Mouse (Mus musculus): Measurements from ENCODE around the gene Sema5b. TPM values are rescaled to one million over a fixed set of nuclear protein-coding genes. Genes with fewer than 3 reads are reported as not detected.

Sema5b gene
- total and polyA plus RNA-seq, 3 experiments = not detected

- H3K9me3 ChIP-seq (replicated peaks; ENCODE audit: insufficient read depth, low read length) = no peaks in the 10 kb centered on the region
- H3K4me3 ChIP-seq (ENCODE audit: control insufficient read depth in 1 of 2, insufficient read depth in 1 of 2, low read depth in 2 of 2, low read length in 2 of 2) = no peak overlapping the region
- no peak overlapping the region for H3K9ac ChIP-seq (ENCODE audit: control insufficient read depth, low read depth, low read length, poor library complexity, severe bottlenecking)
- H3K36me3 ChIP-seq (ENCODE audit: control insufficient read depth in 1 of 2, insufficient read depth in 2 of 2, low read length in 2 of 2) = no peaks in the 10 kb centered on the region
- H3K4me1 ChIP-seq (ENCODE audit: control insufficient read depth in 1 of 2, insufficient read depth in 2 of 2, low read length in 2 of 2) = no peaks in the 10 kb centered on the region
- TF ChIP-seq MAZ (IDR thresholded peaks at IDR 0.05; ENCODE audit: low read depth, low read length) = no peak
- TF ChIP-seq MAFK (IDR thresholded peaks at IDR 0.05; ENCODE audit: borderline replicate concordance, low read depth, low read length) = no peak
- TF ChIP-seq POLR2A (IDR thresholded peaks at IDR 0.05; ENCODE audit: control insufficient read depth in 1 of 2, insufficient read depth in 1 of 2, low read depth in 1 of 2, low read length in 2 of 2, poor library complexity in 1 of 2) = no peak
- DNase-seq (ENCODE audit: low read depth, low spot score) = no peak
- H3K27me3 ChIP-seq (ENCODE audit: control insufficient read depth in 1 of 2, insufficient read depth in 2 of 2, low read length in 2 of 2) = no peaks in the 10 kb centered on the region; a peak in 1 of 4 replicates
- H3K79me2 ChIP-seq (ENCODE audit: control insufficient read depth, insufficient read depth, low read length, poor library complexity) = no peaks in the 10 kb centered on the region
- H3K27ac ChIP-seq (ENCODE audit: control insufficient read depth, low read depth, low read length) = no peak overlapping the region
These were observed 51.5 kb downstream of the Sema5b start for GRCm38 (mm10) chr16:35592274-35593065.

- no peaks in the 10 kb centered on the region; a peak in 1 of 4 replicates for H3K27me3 ChIP-seq (ENCODE audit: control insufficient read depth in 1 of 2, insufficient read depth in 2 of 2, low read length in 2 of 2)
- no peak for DNase-seq (ENCODE audit: low read depth, low spot score)
- H3K4me3 ChIP-seq (ENCODE audit: control insufficient read depth in 1 of 2, insufficient read depth in 1 of 2, low read depth in 2 of 2, low read length in 2 of 2) = no peak overlapping the region
- H3K4me1 ChIP-seq (ENCODE audit: control insufficient read depth in 1 of 2, insufficient read depth in 2 of 2, low read length in 2 of 2) = no peaks in the 10 kb centered on the region
- no peak overlapping the region for H3K9ac ChIP-seq (ENCODE audit: control insufficient read depth, low read depth, low read length, poor library complexity, severe bottlenecking)
- H3K79me2 ChIP-seq (ENCODE audit: control insufficient read depth, insufficient read depth, low read length, poor library complexity) = no peaks in the 10 kb centered on the region
- no peaks in the 10 kb centered on the region for H3K9me3 ChIP-seq (replicated peaks; ENCODE audit: insufficient read depth, low read length)
- TF ChIP-seq GATA1 (IDR thresholded peaks at IDR 0.05; ENCODE audit: low read depth, low read length) (no peak), CTCF (IDR thresholded peaks at IDR 0.05 in 2 of 3, conservative IDR thresholded peaks at IDR 0.05 in 1 of 3; ENCODE audit: control insufficient read depth in 1 of 3, insufficient read depth in 1 of 3, low read depth in 2 of 3, low read length in 3 of 3, poor library complexity in 1 of 3, severe bottlenecking in 1 of 3) (peak in 2 of 3 experiments; percentile 11 to 31; a peak in 3 of 6 replicates)
- no peaks in the 10 kb centered on the region for H3K36me3 ChIP-seq (ENCODE audit: control insufficient read depth in 1 of 2, insufficient read depth in 2 of 2, low read length in 2 of 2)
- no peak overlapping the region for H3K27ac ChIP-seq (ENCODE audit: control insufficient read depth, low read depth, low read length)
These were observed 52.5 kb downstream of the Sema5b start for GRCm38 (mm10) chr16:35593474-35593873.

DNA sequence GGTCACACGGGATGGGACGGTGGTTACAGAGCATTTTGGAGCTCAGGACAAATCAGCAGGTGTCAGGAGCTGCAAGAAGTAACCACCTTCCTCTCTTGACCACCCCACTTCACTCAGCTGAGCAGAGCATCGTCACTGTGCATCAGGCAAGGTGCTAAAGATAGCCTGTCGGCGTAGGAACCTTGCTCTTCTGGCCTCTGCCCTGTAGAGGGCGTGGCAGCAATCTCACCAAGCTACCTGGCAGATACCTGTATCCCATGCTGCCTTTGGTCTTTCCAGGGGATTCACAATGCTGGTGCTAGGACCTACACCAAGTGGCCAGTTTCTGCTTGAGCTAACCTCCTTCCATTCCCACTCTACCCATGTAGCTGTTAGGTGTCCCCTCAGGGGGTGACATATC, 55.3 kb downstream of the Sema5b start:
- no peak for DNase-seq (ENCODE audit: low read depth, low spot score)
- Histone ChIP-seq H3K27ac (ENCODE audit: control insufficient read depth, low read depth, low read length) (no peak overlapping the region), H3K79me2 (ENCODE audit: control insufficient read depth, insufficient read depth, low read length, poor library complexity) (no peaks in the 10 kb centered on the region), H3K27me3 (ENCODE audit: control insufficient read depth in 1 of 2, insufficient read depth in 2 of 2, low read length in 2 of 2) (no peaks in the 10 kb centered on the region; a peak in 1 of 4 replicates), H3K9ac (ENCODE audit: control insufficient read depth, low read depth, low read length, poor library complexity, severe bottlenecking) (no peak overlapping the region), H3K36me3 (ENCODE audit: control insufficient read depth in 1 of 2, insufficient read depth in 2 of 2, low read length in 2 of 2) (no peaks in the 10 kb centered on the region), H3K4me3 (ENCODE audit: control insufficient read depth in 1 of 2, insufficient read depth in 1 of 2, low read depth in 2 of 2, low read length in 2 of 2) (no peak overlapping the region), H3K9me3 (replicated peaks; ENCODE audit: insufficient read depth, low read length) (no peaks in the 10 kb centered on the region), H3K4me1 (ENCODE audit: control insufficient read depth in 1 of 2, insufficient read depth in 2 of 2, low read length in 2 of 2) (no peaks in the 10 kb centered on the region)
- no peak for TF ChIP-seq MYB (IDR thresholded peaks at IDR 0.05; ENCODE audit: low read depth, low read length)
- TF ChIP-seq UBTF (IDR thresholded peaks at IDR 0.05; ENCODE audit: borderline replicate concordance, insufficient read depth, low read depth, low read length) = no peak
- TF ChIP-seq E2F4 (IDR thresholded peaks at IDR 0.05; ENCODE audit: borderline replicate concordance, low read depth, low read length) = no peak
- no peak for TF ChIP-seq GATA1 (IDR thresholded peaks at IDR 0.05; ENCODE audit: low read depth, low read length)
- no peak for TF ChIP-seq MYC (IDR thresholded peaks at IDR 0.05; ENCODE audit: low read depth, low read length)
- TF ChIP-seq BHLHE40 (IDR thresholded peaks at IDR 0.05; ENCODE audit: borderline replicate concordance, low read depth, low read length) = no peak
- no peak for TF ChIP-seq CTCF (IDR thresholded peaks at IDR 0.05 in 2 of 3, conservative IDR thresholded peaks at IDR 0.05 in 1 of 3; ENCODE audit: control insufficient read depth in 1 of 3, insufficient read depth in 1 of 3, low read depth in 2 of 3, low read length in 3 of 3, poor library complexity in 1 of 3, severe bottlenecking in 1 of 3)
- no peak for TF ChIP-seq POLR2AphosphoS2 (IDR thresholded peaks at IDR 0.05; ENCODE audit: low read length)
- TF ChIP-seq TAL1 (IDR thresholded peaks at IDR 0.05; ENCODE audit: low read length) = no peak
- TF ChIP-seq NELFE (IDR thresholded peaks at IDR 0.05; ENCODE audit: low read depth, low read length) = no peak
- TF ChIP-seq GABPA (IDR thresholded peaks at IDR 0.05; ENCODE audit: low read depth, low read length) = no peak
- no peak for TF ChIP-seq USF2 (IDR thresholded peaks at IDR 0.05; ENCODE audit: borderline replicate concordance in 1 of 2, insufficient read depth in 1 of 2, low read depth in 1 of 2, low read length in 2 of 2)
- TF ChIP-seq EP300 (IDR thresholded peaks at IDR 0.05; ENCODE audit: low read depth in 1 of 2, low read length in 2 of 2) = no peak
- no peak for TF ChIP-seq CHD1 (IDR thresholded peaks at IDR 0.05; ENCODE audit: low read depth, low read length)
